Mouse (Mus musculus) hindbrain, embryonic 11.5 days (tissue): ENCODE measurements around the gene Cldn15. TPM values are rescaled to one million over a fixed set of nuclear protein-coding genes. Genes with fewer than 3 reads are reported as not detected.
A peak's percentile ranks its signal among the peaks of the same experiment; 100 is the strongest.
"Not testable (repeated sequence)": the region's sequence is repeated elsewhere in the genome, so short reads cannot be mapped to it uniquely, and the experiment has no call there.

Experiments
- ATAC-seq: fragments of 200-750 bp; cut with Nextera tagmentation; 2 replicates; pipeline ENCODE4 v1.8.0; 2017; ENCODE audit warnings: mild to moderate bottlenecking, moderate TSS enrichment, moderate library complexity; ENCODE audit not compliant: low FRiP score
- DNase-seq: peaks from one replicate; pipeline ENCODE4 v3.0.0-alpha.2; 2015; ENCODE audit warnings: low spot score
- H3K27ac ChIP-seq: fragments of 300-500 bp; sonication (generic); 2 replicates; pipeline ENCODE4 v1.5.1; 2014; ENCODE audit warnings: mild to moderate bottlenecking, low read depth, low read length
- H3K27me3 ChIP-seq: fragments of 300-500 bp; sonication (generic); 2 replicates; pipeline ENCODE4 v1.6.1; 2014; ENCODE audit warnings: mild to moderate bottlenecking, low read length, moderate library complexity, mixed read lengths; ENCODE audit not compliant: control insufficient read depth, insufficient read depth
- H3K36me3 ChIP-seq: fragments of 300-500 bp; sonication (generic); 2 replicates; pipeline ENCODE4 v1.6.1; 2014; ENCODE audit warnings: mild to moderate bottlenecking, low read length, moderate library complexity, mixed read lengths; ENCODE audit not compliant: control insufficient read depth, insufficient read depth
- H3K4me1 ChIP-seq: fragments of 300-500 bp; sonication (generic); replicated peaks from 2 replicates; pipeline ENCODE4 v1.6.1; 2014; ENCODE audit warnings: low read length, mixed read lengths; ENCODE audit not compliant: control insufficient read depth, insufficient read depth
- H3K4me2 ChIP-seq: fragments of 300-500 bp; sonication (generic); replicated peaks from 2 replicates; pipeline ENCODE4 v1.6.1; 2014; ENCODE audit warnings: mild to moderate bottlenecking, low read depth, low read length
- H3K4me3 ChIP-seq: fragments of 300-500 bp; sonication (generic); 2 replicates; pipeline ENCODE4 v1.5.1; 2014; ENCODE audit warnings: low read depth, low read length
- H3K9ac ChIP-seq: fragments of 300-500 bp; sonication (generic); 2 replicates; pipeline ENCODE4 v1.6.1; 2014; ENCODE audit warnings: low read depth, low read length
- H3K9me3 ChIP-seq: fragments of 300-500 bp; sonication (generic); 2 replicates; pipeline ENCODE4 v1.6.1; 2016; ENCODE audit warnings: low read length; ENCODE audit not compliant: control insufficient read depth
- WGBS: fragments of 180-500 bp; shearing (Covaris S2); extraction: QIAGEN DNeasy Blood & Tissue Kit; methylation state at CpG from one replicate; pipeline ENCODE4 v1.1.7; 2014; 5-methylcytosine and 5-hydroxymethylcytosine counted together
- polyA plus RNA-seq: library from polyadenylated mRNA; unstranded; fragments of >200 nt; fragmentation: Nextera tagmentation; extraction: Ambion mirVana; gene quantifications from 2 replicates; pipeline ENCODE4 v1.2.1, GENCODE M21; 2014

Cldn15 gene
- polyA plus RNA-seq, 1 experiment from 2014 or later, result 0.32 TPM

DNA sequence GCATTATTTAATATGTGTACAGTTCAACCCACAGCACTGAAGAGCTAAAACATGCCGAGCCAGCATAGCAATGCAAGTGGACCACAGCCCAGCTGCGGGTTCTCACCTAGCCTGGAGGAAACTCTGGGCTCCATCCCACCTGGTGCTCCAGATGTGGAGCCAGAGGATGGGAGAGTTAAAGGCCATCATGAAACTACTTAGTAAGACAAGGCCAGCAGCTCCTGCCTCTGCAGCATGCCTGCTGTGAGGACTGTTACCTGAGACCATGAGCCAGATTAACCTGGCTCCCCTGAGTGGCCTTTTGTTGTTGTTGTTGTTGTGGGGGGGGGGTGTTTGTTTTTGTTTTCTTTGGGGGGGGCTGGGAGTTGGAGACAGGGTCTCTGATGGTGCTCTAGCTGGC lies 23.0 kb upstream of the Cldn15 start:
- Histone ChIP-seq H3K27ac (no peak overlapping the region), H3K27me3 (no peaks in the 10 kb centered on the region), H3K36me3 (no peaks in the 10 kb centered on the region), H3K9me3 (no peaks in the 10 kb centered on the region), H3K4me3 (no peak overlapping the region), H3K9ac (no peak overlapping the region), H3K4me2 (no peak overlapping the region), H3K4me1 (no peaks in the 10 kb centered on the region)
- WGBS, result 78% methylated on average over 2 of the region's 2 CpGs
- DNase-seq (no peak), ATAC-seq (no peak)

DNA sequence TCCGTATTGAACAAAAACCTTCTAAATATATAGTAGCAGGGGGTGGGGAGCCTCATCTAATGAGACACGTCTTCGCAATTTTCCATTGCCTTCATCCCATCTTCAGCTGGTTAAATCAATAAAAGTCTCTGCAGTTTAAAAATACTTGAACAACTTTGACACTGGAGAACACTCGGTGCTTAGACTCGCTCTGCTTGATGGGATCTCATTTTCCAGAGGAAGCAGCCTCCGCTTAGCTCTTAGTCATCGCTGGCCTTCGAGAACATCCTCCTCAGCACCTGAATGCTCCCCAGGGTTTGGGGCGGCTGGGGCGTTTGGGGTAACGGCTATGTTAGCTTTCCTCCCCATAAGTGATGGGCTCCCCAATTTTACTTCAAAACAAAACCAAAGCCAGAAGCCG lies 21.3 kb upstream of the Cldn15 start:
- no peak for ATAC-seq
- 87% methylated on average over 12 of the region's 12 CpGs for WGBS
- no peaks in the 10 kb centered on the region for H3K36me3 ChIP-seq

DNA sequence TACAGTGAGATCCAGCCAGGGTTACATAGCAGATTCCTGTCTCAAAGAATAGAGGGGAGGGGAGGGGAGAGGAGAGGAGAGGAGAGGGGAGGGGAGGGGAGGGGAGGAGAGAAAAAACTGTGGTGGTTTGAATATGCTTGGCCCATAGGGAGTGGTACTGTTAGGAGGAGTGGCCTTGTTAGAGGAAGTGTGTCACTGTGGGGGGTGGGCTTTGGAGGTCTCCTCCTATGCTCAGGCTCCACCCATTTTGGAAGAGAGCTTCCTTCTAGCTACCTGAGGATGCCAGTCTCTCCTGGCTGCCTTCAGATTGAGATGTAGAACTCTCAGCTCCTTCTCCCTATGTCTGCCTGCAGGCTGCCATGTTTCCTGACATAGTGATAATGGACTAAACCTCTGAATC lies 18.5 kb upstream of the Cldn15 start:
- Histone ChIP-seq H3K4me2 (no peak overlapping the region), H3K9me3 (no peaks in the 10 kb centered on the region), H3K27ac (no peak overlapping the region), H3K4me1 (no peaks in the 10 kb centered on the region), H3K4me3 (no peak overlapping the region), H3K9ac (no peak overlapping the region), H3K27me3 (no peaks in the 10 kb centered on the region), H3K36me3 (no peaks in the 10 kb centered on the region)
- no peak for ATAC-seq
- DNase-seq, result no peak

More for the DNA sequence above, 21.3 kb upstream of the Cldn15 start:
- no peak overlapping the region for H3K27ac ChIP-seq
- H3K4me3 ChIP-seq, result no peak overlapping the region
- H3K27me3 ChIP-seq, result no peaks in the 10 kb centered on the region
- no peaks in the 10 kb centered on the region for H3K9me3 ChIP-seq
- no peaks in the 10 kb centered on the region for H3K4me1 ChIP-seq
- H3K9ac ChIP-seq, result no peak overlapping the region
- no peak for DNase-seq
- H3K4me2 ChIP-seq, result no peak overlapping the region

DNA sequence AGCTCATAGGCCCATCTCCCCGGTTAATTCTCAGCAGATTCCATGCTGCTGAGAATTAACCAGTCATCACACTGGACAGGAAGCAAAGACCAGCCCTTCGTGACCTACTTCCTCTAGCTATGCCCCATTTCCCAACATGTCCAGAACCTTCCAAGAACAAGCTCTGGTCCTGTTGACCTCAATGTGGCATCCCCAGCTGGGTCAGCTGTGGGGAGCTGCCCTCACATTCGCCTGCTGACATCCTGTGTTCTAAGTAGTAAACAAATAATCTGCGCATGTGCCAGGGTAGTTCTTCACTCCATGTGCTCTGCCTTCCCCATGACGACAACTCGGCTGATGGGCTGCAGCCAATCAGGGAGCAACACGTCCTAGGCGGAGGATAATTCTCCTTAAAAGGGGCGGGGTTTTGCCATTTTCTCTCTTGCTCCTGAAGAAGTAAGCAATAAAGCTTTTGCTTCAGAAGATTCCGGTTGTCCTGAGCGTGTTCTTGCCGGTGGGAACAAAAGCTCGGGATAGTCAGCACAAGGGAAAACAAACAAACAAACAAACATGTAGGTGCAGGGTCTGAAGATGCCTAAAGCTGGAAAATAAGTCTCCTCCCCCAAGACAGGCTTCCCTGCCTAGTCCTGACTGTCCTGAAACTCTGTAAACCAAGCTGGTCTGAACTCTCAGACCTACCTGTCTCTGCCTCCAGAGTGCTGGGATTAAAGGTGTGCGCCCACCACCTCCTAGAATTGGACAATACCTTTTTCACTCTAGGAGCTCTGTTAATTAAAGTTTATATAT lies 16.7 kb upstream of the Cldn15 start:
- not testable (repeated sequence) for ATAC-seq, H3K9ac ChIP-seq, H3K4me2 ChIP-seq, H3K36me3 ChIP-seq, H3K4me3 ChIP-seq, DNase-seq, H3K27ac ChIP-seq, H3K27me3 ChIP-seq, H3K9me3 ChIP-seq, H3K4me1 ChIP-seq
- WGBS, result 87% methylated on average over 14 of the region's 14 CpGs

DNA sequence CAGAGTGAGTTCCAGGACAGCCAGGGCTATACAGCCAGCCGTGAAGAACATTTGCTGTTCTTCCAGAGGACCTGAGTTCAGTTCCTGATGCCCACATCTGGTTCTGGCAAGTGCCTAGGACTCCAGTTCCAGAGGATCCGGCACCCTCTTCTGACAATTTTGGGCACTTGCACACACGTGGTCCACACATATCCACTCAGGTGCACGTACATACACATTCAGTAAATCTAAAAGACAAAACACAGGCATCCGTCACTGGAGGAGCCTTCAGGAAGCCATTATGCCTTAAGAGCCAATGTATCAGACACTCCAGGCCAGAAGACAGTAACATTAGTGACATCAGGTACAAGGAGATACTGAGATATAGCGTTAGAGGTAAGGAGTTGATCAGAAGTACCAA lies 15.9 kb upstream of the Cldn15 start:
- WGBS, result 88% methylated on average over 6 of the region's 6 CpGs
- DNase-seq (no peak), ATAC-seq (no peak)
- Histone ChIP-seq H3K36me3 (no peaks in the 10 kb centered on the region), H3K4me1 (peaks cover 2% of the 10 kb centered on the region; the same call in 1 of the 2 replicates), H3K4me2 (no peak overlapping the region), H3K9me3 (no peaks in the 10 kb centered on the region), H3K9ac (no peak overlapping the region), H3K27me3 (no peaks in the 10 kb centered on the region), H3K4me3 (no peak overlapping the region), H3K27ac (no peak overlapping the region)

DNA sequence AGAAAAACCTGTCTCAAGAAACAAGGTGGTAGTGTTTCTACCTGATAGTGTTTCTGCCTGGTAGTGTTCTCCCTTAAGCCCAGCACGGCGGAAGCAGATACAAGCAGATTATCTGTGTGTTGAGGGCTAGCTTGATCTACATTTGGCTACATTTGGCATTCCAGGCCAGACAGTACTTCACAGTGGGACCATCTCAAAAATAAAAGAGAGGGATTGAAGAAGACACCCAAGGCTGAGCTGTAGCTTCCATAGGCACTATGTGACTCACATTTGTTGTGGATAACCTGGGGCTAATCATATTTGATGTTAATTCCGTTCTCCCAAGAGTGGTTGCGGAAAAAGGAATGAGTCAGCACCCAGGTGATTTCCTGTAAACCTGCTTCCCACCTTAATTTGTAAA lies 14.3 kb upstream of the Cldn15 start:
- 0 out of 2 replicates have a peak, but pooled peaks cover 2% of the 10 kb centered on the region for H3K36me3 ChIP-seq
- no peak overlapping the region for H3K4me3 ChIP-seq
- ATAC-seq (no peak), DNase-seq (no peak)
- H3K9me3 ChIP-seq, result no peaks in the 10 kb centered on the region
- no peak overlapping the region for H3K4me2 ChIP-seq
- peaks cover 2% of the 10 kb centered on the region; the same call in 1 of the 2 replicates for H3K4me1 ChIP-seq
- no peak overlapping the region for H3K27ac ChIP-seq
- 76% methylated on average over 4 of the region's 4 CpGs for WGBS
- H3K9ac ChIP-seq, result no peak overlapping the region
- H3K27me3 ChIP-seq, result no peaks in the 10 kb centered on the region

DNA sequence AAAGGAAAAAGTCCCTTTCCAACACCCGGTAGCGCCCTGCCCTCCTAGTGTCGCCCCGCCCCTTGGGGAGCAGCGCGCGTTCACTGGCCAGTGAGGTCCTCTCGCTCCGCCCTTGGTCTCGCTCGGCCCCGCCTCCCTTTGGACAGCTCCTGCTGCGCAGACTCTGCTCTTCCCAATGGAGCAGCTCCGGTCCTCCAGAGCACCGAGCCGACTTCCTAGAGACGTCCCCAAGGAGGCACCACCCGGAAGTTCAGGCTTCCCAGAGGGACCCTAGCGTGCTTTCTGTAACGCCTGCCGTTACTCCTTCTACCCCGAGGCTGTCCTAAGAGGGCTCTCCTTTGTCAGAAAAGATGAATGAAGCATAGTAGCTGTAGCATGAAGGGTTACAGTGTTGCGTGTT lies 13.4 kb upstream of the Cldn15 start, which contains the start of gene Fis1:
Gene Fis1 (plus strand): TSS at position 261 of the 400 bp plus-strand sequence.
- H3K9me3 ChIP-seq, result no peaks in the 10 kb centered on the region
- peaks cover 2% of the 10 kb centered on the region; the same call in 1 of the 2 replicates for H3K4me1 ChIP-seq
- under 1% methylated on average over 23 of the region's 23 CpGs for WGBS
- peak; percentile 98 for ATAC-seq
- peak within 1 kb of the TSS; percentile 54; the same call in 1 of the 2 replicates for H3K27ac ChIP-seq
- H3K4me3 ChIP-seq, result peak within 1 kb of the TSS; percentile 65
- peak within 1 kb of the TSS; percentile 72 for H3K4me2 ChIP-seq
- no peaks in the 10 kb centered on the region for H3K27me3 ChIP-seq
- peak; percentile 99 for DNase-seq
- peak within 1 kb of the TSS; percentile 80 for H3K9ac ChIP-seq
- 0 out of 2 replicates have a peak, but pooled peaks cover 2% of the 10 kb centered on the region for H3K36me3 ChIP-seq

DNA sequence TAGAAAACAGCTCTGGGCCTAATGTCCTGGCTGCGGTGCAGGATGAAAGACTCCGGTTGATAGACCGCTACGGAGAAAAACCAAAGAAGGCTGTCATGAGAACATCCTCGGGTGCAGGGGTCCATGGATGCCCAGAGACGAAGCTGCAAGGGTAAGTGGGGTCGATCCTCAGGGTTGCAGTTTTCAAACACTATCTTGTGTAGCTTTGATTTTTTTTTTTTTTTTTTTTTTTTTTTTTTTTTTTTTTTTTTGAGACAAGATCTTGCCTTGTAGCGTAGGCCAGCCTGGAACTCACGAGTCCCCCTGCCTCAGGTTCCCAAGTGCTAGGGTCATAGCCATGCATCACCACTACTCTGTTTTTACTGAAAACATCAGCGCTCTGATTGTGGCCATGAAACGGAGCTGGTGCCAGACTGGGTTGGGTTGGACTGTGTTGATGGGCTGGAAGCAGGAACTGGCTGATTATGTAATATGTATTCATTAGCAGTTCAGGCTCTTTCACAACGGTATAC lies 12.9 kb upstream of the Cldn15 start:
- WGBS, result 5% methylated on average over 12 of the region's 12 CpGs
- Histone ChIP-seq H3K9ac (peak overlapping the region; percentile 80), H3K4me2 (peak overlapping the region; percentile 72), H3K27me3 (no peaks in the 10 kb centered on the region), H3K4me1 (peaks cover 2% of the 10 kb centered on the region; the same call in 1 of the 2 replicates), H3K4me3 (peak overlapping the region; percentile 65), H3K27ac (peak overlapping the region; percentile 54; the same call in 1 of the 2 replicates), H3K9me3 (no peaks in the 10 kb centered on the region), H3K36me3 (0 out of 2 replicates have a peak, but pooled peaks cover 2% of the 10 kb centered on the region)
- DNase-seq, result no peak
- ATAC-seq, result no peak

DNA sequence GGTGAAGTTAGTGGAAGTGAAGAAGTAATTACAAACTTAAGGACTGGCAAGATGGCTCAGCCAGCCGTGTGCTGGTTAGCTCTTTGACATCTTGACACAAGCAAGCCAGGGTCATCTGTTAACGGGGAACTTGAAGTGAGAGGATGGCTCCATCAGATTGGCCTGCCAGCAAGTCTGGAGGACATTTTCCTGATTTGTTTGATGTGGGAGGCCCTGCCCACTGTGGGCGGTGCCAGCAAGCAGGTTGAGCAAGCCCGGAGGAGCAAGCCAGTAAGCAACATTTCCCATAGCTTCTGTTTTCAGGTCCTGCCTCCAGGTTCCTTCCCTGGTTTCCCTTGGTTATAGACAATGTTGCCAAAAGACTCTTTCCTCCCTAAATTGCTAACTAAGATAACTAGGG lies 10.8 kb upstream of the Cldn15 start:
- no peak overlapping the region for H3K4me2 ChIP-seq
- H3K27ac ChIP-seq, result no peak overlapping the region
- ATAC-seq (no peak), DNase-seq (no peak)
- H3K4me1 ChIP-seq, result peaks cover 2% of the 10 kb centered on the region; the same call in 1 of the 2 replicates
- 88% methylated on average over 4 of the region's 4 CpGs for WGBS
- H3K4me3 ChIP-seq, result no peak overlapping the region
- no peaks in the 10 kb centered on the region for H3K9me3 ChIP-seq
- H3K9ac ChIP-seq, result no peak overlapping the region
- H3K36me3 ChIP-seq, result 0 out of 2 replicates have a peak, but pooled peaks cover 2% of the 10 kb centered on the region
- H3K27me3 ChIP-seq, result no peaks in the 10 kb centered on the region
